Mouse (Mus musculus): ENCODE measurements at regions not wholly inside any gene's neighbourhood (a gene's known extent, or its start where the extent isn't known, plus 50 kb on each side); places are given as distances from the start of the nearest gene placed in this dataset.

- DNase-seq, result no peak
Measured at GRCm38 (mm10) chr1:28229611-28230010, 550.4 kb downstream of the Gm597 start.

GRCm38 (mm10) chr1:28214243-28215038 lies 565.6 kb downstream of the Gm597 start:
- peak; percentile 34 for DNase-seq

All from retina, postnatal 1 day (tissue).